Mouse (Mus musculus): ENCODE results near the gene Lcn8. TPM values are rescaled to one million over a fixed set of nuclear protein-coding genes. Genes with fewer than 3 reads are reported as not detected.

Gene Lcn8
- polyA plus RNA-seq, 1 experiment from 2014 or later, result not detected

DNA sequence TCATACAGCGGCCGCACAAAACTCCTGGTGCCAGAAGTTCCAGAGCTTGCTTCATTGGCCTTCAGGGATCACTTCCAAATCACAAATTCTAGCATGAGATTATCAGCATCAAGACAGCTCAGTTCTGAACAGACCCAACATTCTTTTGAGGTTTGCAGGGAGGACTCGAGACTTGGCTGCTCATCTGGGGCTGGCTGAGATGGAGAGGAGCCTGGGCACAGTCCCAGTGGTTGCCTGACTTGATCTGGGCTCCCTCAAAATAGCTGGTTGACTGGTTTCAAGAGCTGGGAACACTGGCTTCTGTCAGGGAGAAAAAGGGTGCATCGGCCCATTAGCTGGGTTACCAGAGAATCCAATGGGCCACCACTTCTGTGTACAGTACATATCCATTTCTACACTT lies 3.8 kb downstream of the Lcn8 start:
- 76% methylated on average over 4 of the region's 4 CpGs for WGBS
- H3K27ac ChIP-seq (ENCODE audit: low read length), result no peak overlapping the region
- H3K4me3 ChIP-seq (ENCODE audit: low read depth, low read length), result no peak overlapping the region

DNA sequence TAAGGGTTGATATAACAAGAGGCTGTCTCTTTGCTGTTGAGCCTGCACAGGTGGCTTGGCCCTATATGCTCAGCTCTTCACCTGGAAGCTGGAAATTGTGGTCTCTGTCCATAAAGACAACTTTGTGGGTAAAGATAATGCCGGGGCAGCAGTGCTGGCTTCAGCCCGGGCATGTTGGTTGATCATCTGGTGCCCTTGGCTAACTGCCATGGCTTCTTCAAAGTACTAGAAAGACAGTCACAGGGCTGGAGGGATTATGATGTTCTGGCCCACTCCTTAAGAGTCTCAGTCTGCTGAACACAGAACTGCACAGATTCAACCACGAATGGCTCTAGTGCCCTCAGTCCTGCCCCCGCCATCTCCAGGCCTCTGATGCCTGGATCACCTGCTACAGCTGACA lies 4.3 kb downstream of the Lcn8 start:
- Histone ChIP-seq H3K36me3 (ENCODE audit: control insufficient read depth, insufficient read depth, low read length) (no peaks in the 10 kb centered on the region), H3K4me3 (ENCODE audit: low read depth, low read length) (no peak overlapping the region), H3K27me3 (ENCODE audit: control insufficient read depth, insufficient read depth, low read length) (no peaks in the 10 kb centered on the region), H3K27ac (ENCODE audit: low read length) (no peak overlapping the region), H3K9ac (replicated peaks; ENCODE audit: low read depth, low read length) (no peak overlapping the region), H3K9me3 (ENCODE audit: control insufficient read depth, low read depth, low read length) (no peaks in the 10 kb centered on the region), H3K4me2 (replicated peaks; ENCODE audit: low read depth, low read length) (no peak overlapping the region), H3K4me1 (ENCODE audit: control insufficient read depth, insufficient read depth, low read length) (no peaks in the 10 kb centered on the region)
- WGBS, result 88% methylated on average over 4 of the region's 4 CpGs
- no peak for ATAC-seq (ENCODE audit: insufficient number of reproducible peaks, insufficient read depth, low FRiP score, low read depth)

More for the DNA sequence above, 3.8 kb downstream of the Lcn8 start:
- H3K4me2 ChIP-seq (replicated peaks; ENCODE audit: low read depth, low read length), result no peak overlapping the region
- H3K9me3 ChIP-seq (ENCODE audit: control insufficient read depth, low read depth, low read length), result no peaks in the 10 kb centered on the region
- no peaks in the 10 kb centered on the region for H3K36me3 ChIP-seq (ENCODE audit: control insufficient read depth, insufficient read depth, low read length)
- H3K27me3 ChIP-seq (ENCODE audit: control insufficient read depth, insufficient read depth, low read length), result no peaks in the 10 kb centered on the region
- ATAC-seq (ENCODE audit: insufficient number of reproducible peaks, insufficient read depth, low FRiP score, low read depth), result no peak
- H3K9ac ChIP-seq (replicated peaks; ENCODE audit: low read depth, low read length), result no peak overlapping the region
- no peaks in the 10 kb centered on the region for H3K4me1 ChIP-seq (ENCODE audit: control insufficient read depth, insufficient read depth, low read length)

DNA sequence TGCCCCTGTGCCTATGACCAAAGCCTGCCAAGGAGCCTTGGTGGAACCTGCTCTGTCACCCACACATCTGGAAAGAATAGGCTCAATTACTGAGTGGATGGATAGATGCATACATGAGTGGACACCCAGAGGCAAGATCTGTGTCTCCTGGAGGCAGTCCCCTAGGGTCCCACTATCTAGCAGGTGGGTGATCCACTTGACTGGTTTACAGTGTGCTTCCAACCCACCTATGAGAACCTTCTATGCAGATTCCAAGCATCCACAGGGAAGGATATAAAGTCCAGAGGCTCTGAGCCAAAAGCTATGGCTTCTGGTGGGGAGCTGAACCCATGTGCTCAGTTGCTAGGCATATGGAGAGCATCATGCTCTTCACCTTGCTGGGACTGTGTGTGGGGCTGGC lies 4.7 kb downstream of the Lcn8 start, which contains the start of gene Lcn5:
Gene Lcn5, plus strand, starts transcription at position 301 of the 400 bp plus-strand sequence.
- no peak within 1 kb of the TSS for H3K4me3 ChIP-seq (ENCODE audit: low read depth, low read length)
- H3K4me2 ChIP-seq (replicated peaks; ENCODE audit: low read depth, low read length), result no peak within 1 kb of the TSS
- no peaks in the 10 kb centered on the region for H3K9me3 ChIP-seq (ENCODE audit: control insufficient read depth, low read depth, low read length)
- no peaks in the 10 kb centered on the region for H3K4me1 ChIP-seq (ENCODE audit: control insufficient read depth, insufficient read depth, low read length)
- H3K36me3 ChIP-seq (ENCODE audit: control insufficient read depth, insufficient read depth, low read length), result no peaks in the 10 kb centered on the region
- H3K27ac ChIP-seq (ENCODE audit: low read length), result no peak within 1 kb of the TSS
- no peaks in the 10 kb centered on the region for H3K27me3 ChIP-seq (ENCODE audit: control insufficient read depth, insufficient read depth, low read length)
- ATAC-seq (ENCODE audit: insufficient number of reproducible peaks, insufficient read depth, low FRiP score, low read depth), result no peak
- H3K9ac ChIP-seq (replicated peaks; ENCODE audit: low read depth, low read length), result no peak within 1 kb of the TSS

- H3K27me3 ChIP-seq (ENCODE audit: control insufficient read depth, insufficient read depth, low read length), result no peaks in the 10 kb centered on the region
- 82% methylated on average over 8 of the region's 8 CpGs for WGBS
- H3K9ac ChIP-seq (replicated peaks; ENCODE audit: low read depth, low read length), result no peak overlapping the region
- no peaks in the 10 kb centered on the region for H3K36me3 ChIP-seq (ENCODE audit: control insufficient read depth, insufficient read depth, low read length)
- H3K4me2 ChIP-seq (replicated peaks; ENCODE audit: low read depth, low read length), result no peak overlapping the region
- no peaks in the 10 kb centered on the region for H3K4me1 ChIP-seq (ENCODE audit: control insufficient read depth, insufficient read depth, low read length)
- H3K9me3 ChIP-seq (ENCODE audit: control insufficient read depth, low read depth, low read length), result no peaks in the 10 kb centered on the region
- no peak overlapping the region for H3K27ac ChIP-seq (ENCODE audit: low read length)
- no peak for ATAC-seq (ENCODE audit: insufficient number of reproducible peaks, insufficient read depth, low FRiP score, low read depth)
- no peak overlapping the region for H3K4me3 ChIP-seq (ENCODE audit: low read depth, low read length)
Observed at GRCm38 (mm10) chr2:25660279-25660678, 7.4 kb downstream of the Lcn8 start.

DNA sequence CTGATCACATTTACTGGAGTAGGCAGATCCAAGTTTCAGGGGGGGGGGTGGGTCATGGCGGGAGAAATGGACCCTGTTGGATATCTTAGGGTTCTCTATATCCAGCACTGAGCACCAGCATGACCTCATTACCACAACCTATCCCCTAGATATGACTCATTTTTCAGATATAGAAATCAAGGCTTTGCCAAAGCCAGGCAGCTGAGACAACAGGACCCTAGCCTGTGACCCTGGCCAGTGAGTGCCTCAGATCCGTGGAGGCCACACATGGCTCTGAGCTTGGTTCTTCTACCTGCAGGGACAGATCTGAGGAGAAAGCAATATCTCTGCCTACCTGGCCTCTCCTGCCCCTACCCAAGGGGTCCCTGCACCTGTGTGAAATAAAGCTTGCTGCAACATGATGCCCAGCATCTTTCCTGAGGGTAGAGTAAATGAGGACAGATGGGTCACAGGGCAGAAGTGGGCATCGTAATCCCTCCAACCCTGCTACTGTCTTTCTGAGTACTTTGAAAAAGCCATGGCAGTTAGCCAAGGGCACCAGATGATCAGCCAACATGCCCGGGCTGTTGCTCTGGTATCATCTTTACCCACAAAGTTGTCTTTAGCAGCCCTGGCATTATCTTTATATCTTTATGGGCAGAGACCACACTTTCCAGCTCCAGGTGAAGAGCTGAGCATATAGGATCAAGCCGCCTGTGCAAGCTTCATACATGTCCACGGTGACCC lies 8.5 kb downstream of the Lcn8 start:
- Histone ChIP-seq H3K9me3 (ENCODE audit: control insufficient read depth, low read depth, low read length) (no peaks in the 10 kb centered on the region), H3K27me3 (ENCODE audit: control insufficient read depth, insufficient read depth, low read length) (no peaks in the 10 kb centered on the region), H3K36me3 (ENCODE audit: control insufficient read depth, insufficient read depth, low read length) (no peaks in the 10 kb centered on the region), H3K27ac (ENCODE audit: low read length) (no peak overlapping the region), H3K4me1 (ENCODE audit: control insufficient read depth, insufficient read depth, low read length) (no peaks in the 10 kb centered on the region), H3K9ac (replicated peaks; ENCODE audit: low read depth, low read length) (no peak overlapping the region), H3K4me3 (ENCODE audit: low read depth, low read length) (no peak overlapping the region), H3K4me2 (replicated peaks; ENCODE audit: low read depth, low read length) (no peak overlapping the region)
- WGBS, result 80% methylated on average over 6 of the region's 6 CpGs
- no peak for ATAC-seq (ENCODE audit: insufficient number of reproducible peaks, insufficient read depth, low FRiP score, low read depth)

DNA sequence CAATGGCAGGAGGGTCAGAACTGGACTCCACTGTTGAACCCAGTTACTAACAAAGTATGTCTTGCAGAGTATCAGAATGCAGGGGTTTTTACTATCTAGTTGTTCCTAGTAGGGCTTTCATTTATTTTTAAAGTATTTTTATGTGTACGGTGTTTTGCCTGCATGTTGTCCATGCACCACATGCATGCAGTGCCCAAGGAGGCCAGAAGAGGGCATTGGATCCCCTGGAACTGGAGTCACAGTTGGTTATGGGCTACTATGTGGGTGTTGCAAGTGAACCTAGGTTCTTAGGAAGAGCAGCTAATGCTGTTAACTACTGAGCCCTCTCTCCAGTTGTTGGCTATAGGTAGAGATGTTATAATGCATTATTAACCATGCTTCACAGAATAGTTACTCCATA lies 10.6 kb downstream of the Lcn8 start:
- Histone ChIP-seq H3K4me2 (replicated peaks; ENCODE audit: low read depth, low read length) (no peak overlapping the region), H3K27ac (ENCODE audit: low read length) (no peak overlapping the region), H3K36me3 (ENCODE audit: control insufficient read depth, insufficient read depth, low read length) (no peaks in the 10 kb centered on the region), H3K4me3 (ENCODE audit: low read depth, low read length) (no peak overlapping the region), H3K4me1 (ENCODE audit: control insufficient read depth, insufficient read depth, low read length) (no peaks in the 10 kb centered on the region), H3K9me3 (ENCODE audit: control insufficient read depth, low read depth, low read length) (no peaks in the 10 kb centered on the region), H3K27me3 (ENCODE audit: control insufficient read depth, insufficient read depth, low read length) (no peaks in the 10 kb centered on the region), H3K9ac (replicated peaks; ENCODE audit: low read depth, low read length) (no peak overlapping the region)
- 57% methylated on average over 1 of the region's 1 CpGs for WGBS
- no peak for ATAC-seq (ENCODE audit: insufficient number of reproducible peaks, insufficient read depth, low FRiP score, low read depth)

GRCm38 (mm10) chr2:25664125-25664524 lies 11.2 kb downstream of the Lcn8 start:
- H3K4me1 ChIP-seq (ENCODE audit: control insufficient read depth, insufficient read depth, low read length), result no peaks in the 10 kb centered on the region
- no peak overlapping the region for H3K27ac ChIP-seq (ENCODE audit: low read length)
- H3K4me2 ChIP-seq (replicated peaks; ENCODE audit: low read depth, low read length), result no peak overlapping the region
- 84% methylated on average over 5 of the region's 5 CpGs for whole genome bisulfite sequencing
- H3K36me3 ChIP-seq (ENCODE audit: control insufficient read depth, insufficient read depth, low read length), result no peaks in the 10 kb centered on the region
- H3K4me3 ChIP-seq (ENCODE audit: low read depth, low read length), result no peak overlapping the region
- H3K9me3 ChIP-seq (ENCODE audit: control insufficient read depth, low read depth, low read length), result no peaks in the 10 kb centered on the region
- H3K27me3 ChIP-seq (ENCODE audit: control insufficient read depth, insufficient read depth, low read length), result no peaks in the 10 kb centered on the region
- no peak for ATAC-seq (ENCODE audit: insufficient number of reproducible peaks, insufficient read depth, low FRiP score, low read depth)
- H3K9ac ChIP-seq (replicated peaks; ENCODE audit: low read depth, low read length), result no peak overlapping the region

DNA sequence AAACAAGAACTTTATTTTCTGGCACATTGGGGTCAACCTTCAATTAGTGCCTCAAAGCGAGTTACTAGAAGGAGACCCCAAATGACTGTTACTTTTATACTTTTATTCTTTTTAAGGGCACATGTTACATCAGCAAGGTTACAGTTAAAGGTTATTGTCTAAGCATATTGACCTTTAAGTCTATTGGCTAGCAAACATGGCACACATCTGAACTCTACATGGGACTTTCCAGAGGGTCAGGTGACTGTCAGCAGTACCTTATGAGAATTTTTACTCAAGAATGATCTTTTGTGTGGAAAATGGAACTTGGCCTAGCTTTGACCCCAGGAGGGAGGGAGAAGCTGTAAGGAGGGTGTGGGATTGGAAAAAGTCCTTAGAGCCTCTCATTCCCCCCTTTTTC lies 13.6 kb downstream of the Lcn8 start:
- WGBS, result 70% methylated on average over 1 of the region's 1 CpGs

GRCm38 (mm10) chr2:25676486-25676885 lies 23.6 kb downstream of the Lcn8 start, which contains the start of gene Lcn6:
Gene Lcn6, plus strand, starts transcription at chr2:25676786.
- Histone ChIP-seq H3K27ac (ENCODE audit: low read length) (no peak within 1 kb of the TSS), H3K27me3 (ENCODE audit: control insufficient read depth, insufficient read depth, low read length) (no peaks in the 10 kb centered on the region), H3K4me2 (replicated peaks; ENCODE audit: low read depth, low read length) (no peak within 1 kb of the TSS), H3K4me3 (ENCODE audit: low read depth, low read length) (no peak within 1 kb of the TSS), H3K9me3 (ENCODE audit: control insufficient read depth, low read depth, low read length) (no peaks in the 10 kb centered on the region), H3K9ac (replicated peaks; ENCODE audit: low read depth, low read length) (no peak within 1 kb of the TSS), H3K36me3 (ENCODE audit: control insufficient read depth, insufficient read depth, low read length) (no peaks in the 10 kb centered on the region), H3K4me1 (ENCODE audit: control insufficient read depth, insufficient read depth, low read length) (no peaks in the 10 kb centered on the region)
- WGBS, result 90% methylated on average over 3 of the region's 3 CpGs
- ATAC-seq (ENCODE audit: insufficient number of reproducible peaks, insufficient read depth, low FRiP score, low read depth), result no peak

More for the DNA sequence above, 13.6 kb downstream of the Lcn8 start:
- Histone ChIP-seq H3K27me3 (ENCODE audit: control insufficient read depth, insufficient read depth, low read length) (no peaks in the 10 kb centered on the region), H3K9me3 (ENCODE audit: control insufficient read depth, low read depth, low read length) (no peaks in the 10 kb centered on the region), H3K4me1 (ENCODE audit: control insufficient read depth, insufficient read depth, low read length) (no peaks in the 10 kb centered on the region), H3K4me2 (replicated peaks; ENCODE audit: low read depth, low read length) (no peak overlapping the region), H3K27ac (ENCODE audit: low read length) (no peak overlapping the region), H3K4me3 (ENCODE audit: low read depth, low read length) (no peak overlapping the region), H3K9ac (replicated peaks; ENCODE audit: low read depth, low read length) (no peak overlapping the region), H3K36me3 (ENCODE audit: control insufficient read depth, insufficient read depth, low read length) (no peaks in the 10 kb centered on the region)
- no peak for ATAC-seq (ENCODE audit: insufficient number of reproducible peaks, insufficient read depth, low FRiP score, low read depth)
